Mouse (Mus musculus) cortical plate, adult 2 months (tissue): Measurements from ENCODE around the gene Letm1. TPM values are rescaled to one million over a fixed set of nuclear protein-coding genes. Genes with fewer than 3 reads are reported as not detected.
A peak's percentile ranks its signal among the peaks of the same experiment; 100 is the strongest.

Experiments used
- H3K27ac ChIP-seq: fragments of 200-500 bp; 2 replicates; pipeline ENCODE4 v1.5.1; 2012; ENCODE audit warnings: low read length, control low read depth, inconsistent platforms; ENCODE audit not compliant: insufficient read depth
- H3K4me1 ChIP-seq: fragments of 200-500 bp; 2 replicates; pipeline ENCODE4 v1.6.1; 2011; ENCODE audit warnings: low read length; ENCODE audit not compliant: control insufficient read depth, insufficient read depth
- H3K4me3 ChIP-seq: fragments of 200-500 bp; 2 replicates; pipeline ENCODE4 v1.5.1; 2011; ENCODE audit warnings: mild to moderate bottlenecking, low read length, control low read depth; ENCODE audit not compliant: insufficient read depth
- CTCF ChIP-seq: fragments of 200-500 bp; IDR thresholded peaks from 2 replicates; pipeline ENCODE4 v1.5.1; 2011; ENCODE audit warnings: mild to moderate bottlenecking, control low read depth, low read length; ENCODE audit not compliant: insufficient read depth; ENCODE audit errors: extremely low read depth
- POLR2A ChIP-seq: fragments of 200-500 bp; IDR thresholded peaks from 2 replicates; pipeline ENCODE4 v1.6.1; 2011; ENCODE audit warnings: mild to moderate bottlenecking, low read length, control low read depth; ENCODE audit not compliant: insufficient read depth; ENCODE audit errors: extremely low read depth
- polyA plus RNA-seq: library from polyadenylated mRNA; depleted of rRNA; stranded (reverse); fragments of >200 nt; gene quantifications from 2 replicates; pipeline ENCODE4 v1.2.3, GENCODE M21; 2012

Letm1 gene
- polyA plus RNA-seq, 1 experiment: 58.1 TPM

DNA sequence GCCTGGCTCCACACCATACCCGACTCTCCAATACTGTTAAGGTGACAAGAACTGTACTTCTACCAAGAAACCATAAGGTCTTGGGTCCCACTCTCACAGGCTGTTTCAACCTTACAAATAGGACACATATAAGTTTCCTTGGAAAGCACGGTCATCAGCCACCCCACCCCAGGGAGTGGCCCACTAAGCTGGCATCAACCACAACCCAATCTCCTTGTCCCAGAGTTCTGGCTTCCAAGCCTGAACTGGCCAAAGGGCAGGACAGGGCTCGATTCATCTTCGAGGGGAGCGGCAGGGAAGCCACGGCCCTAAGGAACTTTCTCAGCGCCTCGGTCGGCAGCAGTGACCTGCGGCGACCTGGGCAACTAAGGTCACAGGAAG is 663 bp downstream of the Letm1 start:
- Histone ChIP-seq H3K4me1 (peaks cover 6% of the 10 kb centered on the region; the same call in 1 of the 2 replicates), H3K27ac (peak overlapping the region; percentile 48), H3K4me3 (peak overlapping the region; percentile 71)
- TF ChIP-seq POLR2A: no peak
- TF ChIP-seq CTCF: no peak

GRCm38 (mm10) chr5:33777195-33777594 is 5.4 kb downstream of the Letm1 start:
- Histone ChIP-seq H3K27ac (no peak overlapping the region), H3K4me3 (no peak overlapping the region), H3K4me1 (peaks cover 6% of the 10 kb centered on the region; the same call in 1 of the 2 replicates)
- TF ChIP-seq CTCF (no peak), POLR2A (no peak)

- H3K4me3 ChIP-seq: no peak overlapping the region
- H3K27ac ChIP-seq: no peak overlapping the region
- no peak for TF ChIP-seq CTCF
- TF ChIP-seq POLR2A: no peak
- H3K4me1 ChIP-seq: no peaks in the 10 kb centered on the region
Observed at GRCm38 (mm10) chr5:33743481-33743880, 39.1 kb downstream of the Letm1 start.

DNA sequence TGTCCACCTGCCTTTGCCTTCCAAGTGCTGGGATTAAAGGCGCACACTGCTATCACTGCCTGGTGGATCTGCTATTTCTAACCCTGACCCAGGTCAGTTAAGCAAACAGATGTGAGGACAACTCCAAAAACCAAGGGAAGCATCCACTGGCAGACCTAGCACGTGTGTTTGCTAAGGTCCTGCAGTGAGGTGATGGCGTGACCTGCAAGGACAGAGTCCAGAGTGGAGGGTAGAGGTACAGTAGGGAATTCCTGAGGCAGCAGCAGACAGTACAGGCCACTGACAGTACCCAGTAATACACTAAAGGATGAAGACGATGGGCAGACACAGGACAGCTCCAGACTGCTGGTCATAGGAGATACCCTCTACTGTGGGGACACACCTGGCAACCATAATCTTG is 42.1 kb downstream of the Letm1 start:
- H3K27ac ChIP-seq: no peak overlapping the region
- TF ChIP-seq CTCF: no peak
- no peak for TF ChIP-seq POLR2A
- no peaks in the 10 kb centered on the region for H3K4me1 ChIP-seq

GRCm38 (mm10) chr5:33738341-33738740 is 44.3 kb downstream of the Letm1 start:
- TF ChIP-seq CTCF (no peak), POLR2A (no peak)
- Histone ChIP-seq H3K4me3 (no peak overlapping the region), H3K27ac (no peak overlapping the region), H3K4me1 (no peaks in the 10 kb centered on the region)

More for the DNA sequence above, 42.1 kb downstream of the Letm1 start:
- no peak overlapping the region for H3K4me3 ChIP-seq

GRCm38 (mm10) chr5:33737903-33738321 is 44.7 kb downstream of the Letm1 start:
- no peak overlapping the region for H3K4me3 ChIP-seq
- H3K4me1 ChIP-seq: no peaks in the 10 kb centered on the region
- TF ChIP-seq POLR2A: no peak
- TF ChIP-seq CTCF: peak; percentile 91
- no peak overlapping the region for H3K27ac ChIP-seq

DNA sequence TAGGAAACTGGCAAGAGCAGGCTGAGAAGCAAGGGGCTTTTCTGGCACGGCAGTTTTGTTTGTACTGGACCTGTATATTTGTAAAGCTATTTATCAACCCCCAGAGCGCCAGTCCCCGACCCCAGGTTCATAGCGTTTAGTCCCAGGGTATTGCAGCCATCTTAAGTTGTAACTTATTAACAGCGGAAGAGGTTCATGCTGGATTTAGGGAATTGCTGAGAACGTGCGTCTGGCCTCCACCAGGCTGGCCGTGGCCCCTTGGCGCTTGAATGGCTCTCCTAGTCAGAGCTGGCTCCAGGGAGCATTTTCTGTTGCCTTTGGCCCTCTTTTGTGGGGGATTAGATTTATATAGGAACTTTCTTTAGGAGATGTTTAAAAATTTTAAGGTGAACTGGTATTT is 46.4 kb downstream of the Letm1 start:
- no peak overlapping the region for H3K4me3 ChIP-seq
- TF ChIP-seq CTCF: no peak
- TF ChIP-seq POLR2A: no peak
- H3K27ac ChIP-seq: no peak overlapping the region
- no peaks in the 10 kb centered on the region for H3K4me1 ChIP-seq

- TF ChIP-seq POLR2A (no peak), CTCF (no peak)
- H3K4me1 ChIP-seq: no peaks in the 10 kb centered on the region
- no peak overlapping the region for H3K4me3 ChIP-seq
- no peak overlapping the region for H3K27ac ChIP-seq
Observed at GRCm38 (mm10) chr5:33735412-33736092, 47.1 kb downstream of the Letm1 start.

DNA sequence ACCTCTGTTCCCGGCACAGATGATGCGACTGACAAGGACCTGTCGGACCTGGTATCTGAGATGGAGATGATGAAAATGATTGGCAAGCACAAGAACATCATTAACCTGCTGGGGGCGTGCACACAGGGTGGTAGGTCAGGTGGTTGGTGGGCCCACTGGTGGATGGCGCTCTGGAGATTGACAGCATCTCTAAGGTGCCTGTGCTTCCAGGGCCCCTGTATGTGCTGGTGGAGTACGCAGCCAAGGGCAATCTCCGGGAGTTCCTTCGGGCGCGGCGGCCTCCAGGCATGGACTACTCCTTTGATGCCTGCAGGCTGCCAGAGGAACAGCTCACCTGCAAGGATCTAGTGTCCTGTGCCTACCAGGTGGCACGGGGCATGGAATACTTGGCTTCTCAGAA is 48.8 kb downstream of the Letm1 start:
- H3K4me1 ChIP-seq: no peaks in the 10 kb centered on the region
- TF ChIP-seq CTCF: no peak
- no peak for TF ChIP-seq POLR2A
- no peak overlapping the region for H3K27ac ChIP-seq
- no peak overlapping the region for H3K4me3 ChIP-seq

- Histone ChIP-seq H3K27ac (no peak overlapping the region), H3K4me3 (0 out of 2 replicates have a peak overlapping the region, but pooled peaks have one; percentile 13), H3K4me1 (no peaks in the 10 kb centered on the region)
- no peak for TF ChIP-seq POLR2A
- no peak for TF ChIP-seq CTCF
Observed at GRCm38 (mm10) chr5:33731051-33731450, 51.6 kb downstream of the Letm1 start.
